Mouse (Mus musculus) liver, embryonic 14.5 days (tissue): ENCODE data around the gene Clcn3.

ENCODE experiments used
- CTCF ChIP-seq: IDR thresholded peaks from 2 replicates; pipeline ENCODE4 v1.5.1; 2016; ENCODE audit warnings: antibody characterized with exemption, low read depth, control low read depth
- EP300 ChIP-seq: IDR thresholded peaks from 2 replicates; pipeline ENCODE4 v1.6.1; 2016; ENCODE audit warnings: antibody characterized with exemption, low read depth

DNA sequence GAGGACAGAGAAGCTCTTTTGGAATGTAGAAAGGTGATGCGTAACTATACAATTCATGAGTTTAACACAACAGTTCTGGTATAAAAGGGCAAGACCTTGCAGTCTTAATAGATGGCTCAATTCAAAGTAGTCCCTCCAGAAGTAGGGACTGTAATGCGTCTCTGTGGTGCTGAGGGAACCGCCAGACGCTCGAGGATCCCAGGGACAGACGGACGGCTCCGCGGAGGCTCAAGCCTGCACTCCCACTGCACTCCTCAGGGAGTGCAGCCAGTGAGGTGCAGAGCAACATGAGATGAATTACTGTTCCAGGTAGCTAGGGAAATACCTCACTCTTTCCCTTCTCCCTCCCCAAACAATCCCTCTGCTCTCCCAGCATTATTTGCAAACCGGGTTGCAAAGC lies 70.5 kb downstream of the Clcn3 start:
- TF ChIP-seq EP300 (no peak), CTCF (no peak)
